Mouse (Mus musculus): ENCODE results near the gene Zfp961. TPM values are rescaled to one million over a fixed set of nuclear protein-coding genes. Genes with fewer than 3 reads are reported as not detected.
A peak's percentile ranks its signal among the peaks of the same experiment; 100 is the strongest.

Gene Zfp961
- total and polyA plus RNA-seq, 3 experiments, result 4.4 to 8.0 (median 5.5) TPM

- H3K27me3 ChIP-seq (ENCODE audit: control insufficient read depth, insufficient read depth, low read length), result no peaks in the 10 kb centered on the region
- no peak overlapping the region for H3K27ac ChIP-seq
- H3K4me3 ChIP-seq, result no peak overlapping the region
- no peak overlapping the region for H3K9ac ChIP-seq (ENCODE audit: low read depth, low read length)
- TF ChIP-seq CTCF (IDR thresholded peaks at IDR 0.05) (no peak), EP300 (IDR thresholded peaks at IDR 0.05; ENCODE audit: insufficient read depth, low read depth, low read length) (no peak), POLR2A (IDR thresholded peaks at IDR 0.05; ENCODE audit: insufficient read depth, low read depth, low read length) (no peak)
- WGBS, result 98% methylated on average over 9 of the region's 9 CpGs
- intact Hi-C loops (cut with DNase I), result loop anchor here (5.0 kb wide), 2 partner anchors 47 to 67 kb away; partner anchors contain the start of genes Zfp617 and Zfp882
- H3K36me3 ChIP-seq (ENCODE audit: control insufficient read depth, insufficient read depth, low read length), result peaks cover 2% of the 10 kb centered on the region; the same call in 1 of the 2 replicates
- no peak for DNase-seq
- H3K4me1 ChIP-seq (ENCODE audit: control insufficient read depth, insufficient read depth, low read length), result 0 out of 2 replicates have a peak, but pooled peaks cover 1% of the 10 kb centered on the region
- no peaks in the 10 kb centered on the region; the same call in 1 of the 2 replicates for H3K79me2 ChIP-seq (replicated peaks; ENCODE audit: control insufficient read depth, insufficient read depth, low read length)
Measured at GRCm38 (mm10) chr8:71954666-71955065, 3.8 kb downstream of the Zfp961 start.

- peaks cover 2% of the 10 kb centered on the region; the same call in 1 of the 2 replicates for H3K36me3 ChIP-seq (ENCODE audit: control insufficient read depth, insufficient read depth, low read length)
- no peak for TF ChIP-seq EP300 (IDR thresholded peaks at IDR 0.05; ENCODE audit: insufficient read depth, low read depth, low read length)
- no peak for TF ChIP-seq POLR2A (IDR thresholded peaks at IDR 0.05; ENCODE audit: insufficient read depth, low read depth, low read length)
- TF ChIP-seq CTCF (IDR thresholded peaks at IDR 0.05), result no peak
- H3K79me2 ChIP-seq (replicated peaks; ENCODE audit: control insufficient read depth, insufficient read depth, low read length), result peaks cover 5% of the 10 kb centered on the region
- no peak overlapping the region for H3K4me3 ChIP-seq
- intact Hi-C loops (cut with DNase I), result no loop called here
- H3K4me1 ChIP-seq (ENCODE audit: control insufficient read depth, insufficient read depth, low read length), result no peaks in the 10 kb centered on the region
- H3K9ac ChIP-seq (ENCODE audit: low read depth, low read length), result no peak overlapping the region
- no peaks in the 10 kb centered on the region for H3K27me3 ChIP-seq (ENCODE audit: control insufficient read depth, insufficient read depth, low read length)
- H3K27ac ChIP-seq, result no peak overlapping the region
- no peak for DNase-seq
Measured at GRCm38 (mm10) chr8:71960483-71960882, 9.6 kb downstream of the Zfp961 start.

- Histone ChIP-seq H3K79me2 (replicated peaks; ENCODE audit: control insufficient read depth, insufficient read depth, low read length) (peaks cover 5% of the 10 kb centered on the region), H3K27ac (no peak overlapping the region), H3K36me3 (ENCODE audit: control insufficient read depth, insufficient read depth, low read length) (peaks cover 2% of the 10 kb centered on the region; the same call in 1 of the 2 replicates), H3K4me3 (no peak overlapping the region), H3K9ac (ENCODE audit: low read depth, low read length) (no peak overlapping the region), H3K27me3 (ENCODE audit: control insufficient read depth, insufficient read depth, low read length) (no peaks in the 10 kb centered on the region), H3K4me1 (ENCODE audit: control insufficient read depth, insufficient read depth, low read length) (no peaks in the 10 kb centered on the region)
- intact Hi-C loops (cut with DNase I), result no loop called here
- no peak for DNase-seq
- TF ChIP-seq EP300 (IDR thresholded peaks at IDR 0.05; ENCODE audit: insufficient read depth, low read depth, low read length) (no peak), POLR2A (IDR thresholded peaks at IDR 0.05; ENCODE audit: insufficient read depth, low read depth, low read length) (no peak), CTCF (IDR thresholded peaks at IDR 0.05) (no peak)
- 94% methylated on average over 5 of the region's 5 CpGs for WGBS
Measured at GRCm38 (mm10) chr8:71961796-71962195, 11.0 kb downstream of the Zfp961 start.

GRCm38 (mm10) chr8:71964051-71964450, 13.2 kb downstream of the Zfp961 start:
- peaks cover 5% of the 10 kb centered on the region for H3K79me2 ChIP-seq (replicated peaks; ENCODE audit: control insufficient read depth, insufficient read depth, low read length)
- H3K4me3 ChIP-seq, result no peak overlapping the region
- no peaks in the 10 kb centered on the region for H3K27me3 ChIP-seq (ENCODE audit: control insufficient read depth, insufficient read depth, low read length)
- TF ChIP-seq EP300 (IDR thresholded peaks at IDR 0.05; ENCODE audit: insufficient read depth, low read depth, low read length), result no peak
- no peak for TF ChIP-seq CTCF (IDR thresholded peaks at IDR 0.05)
- no peak for TF ChIP-seq POLR2A (IDR thresholded peaks at IDR 0.05; ENCODE audit: insufficient read depth, low read depth, low read length)
- H3K9ac ChIP-seq (ENCODE audit: low read depth, low read length), result no peak overlapping the region
- DNase-seq, result no peak
- H3K4me1 ChIP-seq (ENCODE audit: control insufficient read depth, insufficient read depth, low read length), result no peaks in the 10 kb centered on the region
- 66% methylated on average over 3 of the region's 3 CpGs for WGBS
- intact Hi-C loops (cut with DNase I), result no loop called here
- peaks cover 3% of the 10 kb centered on the region for H3K36me3 ChIP-seq (ENCODE audit: control insufficient read depth, insufficient read depth, low read length)
- no peak overlapping the region for H3K27ac ChIP-seq

- TF ChIP-seq POLR2A (IDR thresholded peaks at IDR 0.05; ENCODE audit: insufficient read depth, low read depth, low read length), result no peak
- TF ChIP-seq EP300 (IDR thresholded peaks at IDR 0.05; ENCODE audit: insufficient read depth, low read depth, low read length), result no peak
- no peak for TF ChIP-seq CTCF (IDR thresholded peaks at IDR 0.05)
- Histone ChIP-seq H3K27me3 (ENCODE audit: control insufficient read depth, insufficient read depth, low read length) (no peaks in the 10 kb centered on the region), H3K79me2 (replicated peaks; ENCODE audit: control insufficient read depth, insufficient read depth, low read length) (peaks cover 5% of the 10 kb centered on the region), H3K9ac (ENCODE audit: low read depth, low read length) (no peak overlapping the region), H3K27ac (no peak overlapping the region), H3K4me3 (no peak overlapping the region), H3K4me1 (ENCODE audit: control insufficient read depth, insufficient read depth, low read length) (no peaks in the 10 kb centered on the region), H3K36me3 (ENCODE audit: control insufficient read depth, insufficient read depth, low read length) (peaks cover 5% of the 10 kb centered on the region)
- intact Hi-C loops (cut with DNase I), result no loop called here
- 81% methylated on average over 2 of the region's 2 CpGs for WGBS
- DNase-seq, result no peak
Measured at GRCm38 (mm10) chr8:71965166-71965565, 14.3 kb downstream of the Zfp961 start.

GRCm38 (mm10) chr8:71966411-71966810, 15.6 kb downstream of the Zfp961 start:
- intact Hi-C loops (cut with DNase I), result no loop called here
- Histone ChIP-seq H3K36me3 (ENCODE audit: control insufficient read depth, insufficient read depth, low read length) (peaks cover 5% of the 10 kb centered on the region), H3K4me1 (ENCODE audit: control insufficient read depth, insufficient read depth, low read length) (no peaks in the 10 kb centered on the region), H3K27me3 (ENCODE audit: control insufficient read depth, insufficient read depth, low read length) (no peaks in the 10 kb centered on the region), H3K9ac (ENCODE audit: low read depth, low read length) (no peak overlapping the region), H3K4me3 (no peak overlapping the region), H3K79me2 (replicated peaks; ENCODE audit: control insufficient read depth, insufficient read depth, low read length) (peaks cover 1% of the 10 kb centered on the region; the same call in 1 of the 2 replicates), H3K27ac (no peak overlapping the region)
- TF ChIP-seq POLR2A (IDR thresholded peaks at IDR 0.05; ENCODE audit: insufficient read depth, low read depth, low read length) (no peak), EP300 (IDR thresholded peaks at IDR 0.05; ENCODE audit: insufficient read depth, low read depth, low read length) (no peak), CTCF (IDR thresholded peaks at IDR 0.05) (peak; percentile 25; the same call in 1 of the 2 replicates)
- no peak for DNase-seq

Data from heart, adult 2 months (tissue).